Mouse (Mus musculus): ENCODE results near the gene D230025D16Rik. TPM values are rescaled to one million over a fixed set of nuclear protein-coding genes. Genes with fewer than 3 reads are reported as not detected.
A peak's percentile ranks its signal among the peaks of the same experiment; 100 is the strongest.

Gene D230025D16Rik
- polyA plus RNA-seq, 1 experiment from 2014 or later, result 34.6 TPM

GRCm38 (mm10) chr8:105298351-105299252, 73.7 kb downstream of the D230025D16Rik start:
- peaks cover 23% of the 10 kb centered on the region for H3K4me1 ChIP-seq (ENCODE audit: control insufficient read depth, insufficient read depth, low read length)
- H3K36me3 ChIP-seq (ENCODE audit: control insufficient read depth, insufficient read depth, low read length), result peaks cover 17% of the 10 kb centered on the region
- no peaks in the 10 kb centered on the region for H3K9me3 ChIP-seq (replicated peaks; ENCODE audit: control insufficient read depth, low read length, poor library complexity, severe bottlenecking)
- 65% methylated on average over 18 of the region's 18 CpGs for WGBS
- H3K4me3 ChIP-seq (ENCODE audit: low read depth, low read length), result peak overlapping the region; percentile 97
- no peaks in the 10 kb centered on the region for H3K27me3 ChIP-seq (ENCODE audit: control insufficient read depth, insufficient read depth, low read depth, low read length)
- no peak for ATAC-seq
- H3K9ac ChIP-seq (ENCODE audit: low read depth, low read length), result peak overlapping the region; percentile 88
- H3K4me2 ChIP-seq (ENCODE audit: low read length), result peak overlapping the region; percentile 95
- no peak overlapping the region for H3K27ac ChIP-seq (ENCODE audit: low read length)

GRCm38 (mm10) chr8:105299962-105300361, 75.0 kb downstream of the D230025D16Rik start:
- ATAC-seq, result no peak
- Histone ChIP-seq H3K4me1 (ENCODE audit: control insufficient read depth, insufficient read depth, low read length) (peaks cover 23% of the 10 kb centered on the region), H3K4me2 (ENCODE audit: low read length) (no peak overlapping the region), H3K27me3 (ENCODE audit: control insufficient read depth, insufficient read depth, low read depth, low read length) (no peaks in the 10 kb centered on the region), H3K9ac (ENCODE audit: low read depth, low read length) (no peak overlapping the region), H3K27ac (ENCODE audit: low read length) (no peak overlapping the region), H3K4me3 (ENCODE audit: low read depth, low read length) (no peak overlapping the region), H3K9me3 (replicated peaks; ENCODE audit: control insufficient read depth, low read length, poor library complexity, severe bottlenecking) (no peaks in the 10 kb centered on the region), H3K36me3 (ENCODE audit: control insufficient read depth, insufficient read depth, low read length) (peaks cover 26% of the 10 kb centered on the region)
- 94% methylated on average over 8 of the region's 8 CpGs for WGBS

Other genes with a start within 250 kb of the D230025D16Rik start
- not detected in 2 replicates for gene Ces2h, start 224.3 kb upstream of the D230025D16Rik start, polyA plus RNA-seq (2015; fragmentation: Nextera tagmentation; extraction: Ambion mirVana)
- not detected in 2 replicates for gene Ces3a, start 176.5 kb upstream of the D230025D16Rik start, polyA plus RNA-seq (2015; fragmentation: Nextera tagmentation; extraction: Ambion mirVana)
- gene Ces3b, start 141.4 kb upstream of the D230025D16Rik start, polyA plus RNA-seq (2015; fragmentation: Nextera tagmentation; extraction: Ambion mirVana), result not detected in 2 replicates
- not detected in 2 replicates for gene Ces4a, start 93.3 kb upstream of the D230025D16Rik start, polyA plus RNA-seq (2015; fragmentation: Nextera tagmentation; extraction: Ambion mirVana)
- 19.7 and 22.9 TPM in 2 replicates for gene Cbfb, start 54.5 kb upstream of the D230025D16Rik start, polyA plus RNA-seq (2015; fragmentation: Nextera tagmentation; extraction: Ambion mirVana)
- gene B3gnt9, start 30.0 kb downstream of the D230025D16Rik start, polyA plus RNA-seq (2015; fragmentation: Nextera tagmentation; extraction: Ambion mirVana), result 5.8 and 8.9 TPM in 2 replicates
- gene Tradd, start 39.5 kb downstream of the D230025D16Rik start, polyA plus RNA-seq (2015; fragmentation: Nextera tagmentation; extraction: Ambion mirVana), result 12.8 and 14.0 TPM in 2 replicates
- gene Fbxl8, start 39.5 kb downstream of the D230025D16Rik start, polyA plus RNA-seq (2015; fragmentation: Nextera tagmentation; extraction: Ambion mirVana), result 0.82 and 1.1 TPM in 2 replicates
- 0.35 and 0.40 TPM in 2 replicates for gene Hsf4, start 44.7 kb downstream of the D230025D16Rik start, polyA plus RNA-seq (2015; fragmentation: Nextera tagmentation; extraction: Ambion mirVana)
- 4.5 and 4.7 TPM in 2 replicates for gene Nol3, start 51.0 kb downstream of the D230025D16Rik start, polyA plus RNA-seq (2015; fragmentation: Nextera tagmentation; extraction: Ambion mirVana)
- 168 and 175 TPM in 2 replicates for gene 4931428F04Rik, start 64.7 kb downstream of the D230025D16Rik start, polyA plus RNA-seq (2015; fragmentation: Nextera tagmentation; extraction: Ambion mirVana)
- gene Exoc3l, start 71.0 kb downstream of the D230025D16Rik start, polyA plus RNA-seq (2015; fragmentation: Nextera tagmentation; extraction: Ambion mirVana), result 10.5 and 12.0 TPM in 2 replicates
- 40.1 and 41.6 TPM in 2 replicates for gene E2f4, start 72.5 kb downstream of the D230025D16Rik start, polyA plus RNA-seq (2015; fragmentation: Nextera tagmentation; extraction: Ambion mirVana)
- 0.88 and 1.1 TPM in 2 replicates for gene Elmo3, start 80.5 kb downstream of the D230025D16Rik start, polyA plus RNA-seq (2015; fragmentation: Nextera tagmentation; extraction: Ambion mirVana)
- gene Lrrc29, start 101.1 kb downstream of the D230025D16Rik start, polyA plus RNA-seq (2015; fragmentation: Nextera tagmentation; extraction: Ambion mirVana), result 0.83 and 0.88 TPM in 2 replicates
- 118 and 143 TPM in 2 replicates for gene Tmem208, start 101.2 kb downstream of the D230025D16Rik start, polyA plus RNA-seq (2015; fragmentation: Nextera tagmentation; extraction: Ambion mirVana)
- 0.49 and 1.0 TPM in 2 replicates for gene Fhod1, start 122.8 kb downstream of the D230025D16Rik start, polyA plus RNA-seq (2015; fragmentation: Nextera tagmentation; extraction: Ambion mirVana)
- 13.3 and 15.1 TPM in 2 replicates for gene Slc9a5, start 123.7 kb downstream of the D230025D16Rik start, polyA plus RNA-seq (2015; fragmentation: Nextera tagmentation; extraction: Ambion mirVana)
- 2.4 and 2.7 TPM in 2 replicates for gene Plekhg4, start 148.1 kb downstream of the D230025D16Rik start, polyA plus RNA-seq (2015; fragmentation: Nextera tagmentation; extraction: Ambion mirVana)
- not detected in 2 replicates for gene Kctd19, start 188.4 kb downstream of the D230025D16Rik start, polyA plus RNA-seq (2015; fragmentation: Nextera tagmentation; extraction: Ambion mirVana)
- 0.85 and 0.89 TPM in 2 replicates for gene Lrrc36, start 188.4 kb downstream of the D230025D16Rik start, polyA plus RNA-seq (2015; fragmentation: Nextera tagmentation; extraction: Ambion mirVana)
- 153 and 159 TPM in 2 replicates for gene Tppp3, start 246.4 kb downstream of the D230025D16Rik start, polyA plus RNA-seq (2015; fragmentation: Nextera tagmentation; extraction: Ambion mirVana)

All from midbrain, embryonic 16.5 days (tissue).